Mouse (Mus musculus) MEL (cell line): Measurements from ENCODE around the gene Usp20.

Experiments used
- CTCF ChIP-seq, 3 experiments: IDR thresholded peaks in 2 of 3; conservative IDR thresholded peaks in 1 of 3; 2 replicates each; pipeline ENCODE4 v1.5.1; 2011 to 2012; ENCODE audit warnings: low read length in 3 of 3, low read depth in 2 of 3, mild to moderate bottlenecking in 2 of 3, improper control_type of control experiment in 1 of 3, inconsistent platforms in 1 of 3, mixed read lengths in 1 of 3, moderate library complexity in 1 of 3; ENCODE audit not compliant: control insufficient read depth in 1 of 3, insufficient read depth in 1 of 3, poor library complexity in 1 of 3, severe bottlenecking in 1 of 3
- EP300 ChIP-seq, 2 experiments: IDR thresholded peaks; 2 replicates each; pipeline ENCODE4 v1.6.1; 2011; ENCODE audit warnings: improper control_type of control experiment in 2 of 2, low read length in 2 of 2, low read depth in 1 of 2, mild to moderate bottlenecking in 1 of 2
- POLR2A ChIP-seq, 2 experiments: IDR thresholded peaks; 2 replicates each; pipeline ENCODE4 v1.6.1; 2011 to 2012; ENCODE audit warnings: low read length in 2 of 2, mild to moderate bottlenecking in 2 of 2, control low read depth in 1 of 2, improper control_type of control experiment in 1 of 2, low read depth in 1 of 2, moderate library complexity in 1 of 2; ENCODE audit not compliant: control insufficient read depth in 1 of 2, insufficient read depth in 1 of 2, poor library complexity in 1 of 2

DNA sequence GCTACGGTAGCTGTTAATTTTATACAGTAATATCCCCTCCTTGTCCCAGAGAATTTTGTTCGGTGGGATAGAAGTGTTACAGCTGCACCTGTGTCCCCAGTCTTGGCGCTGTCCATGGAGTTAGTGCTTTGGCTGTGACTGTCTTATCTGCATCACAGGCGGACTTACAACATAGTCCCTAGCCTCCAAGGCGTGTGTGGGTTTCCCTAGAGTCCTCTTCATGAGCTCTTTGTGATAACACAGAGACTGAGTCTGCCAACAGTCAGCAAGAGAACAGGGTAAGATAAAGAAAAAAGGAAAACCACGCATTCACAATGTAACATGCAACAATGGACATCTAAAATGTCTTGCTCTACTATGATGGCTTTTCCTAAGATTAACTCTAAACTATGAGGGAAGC, 66.0 kb downstream of the Usp20 start:
- TF ChIP-seq EP300 (IDR thresholded peaks at IDR 0.05; ENCODE audit: low read depth in 1 of 2, low read length in 2 of 2): peak; percentile 20 to 49; a peak in 3 of 4 replicates
- no peak for TF ChIP-seq POLR2A (IDR thresholded peaks at IDR 0.05; ENCODE audit: control insufficient read depth in 1 of 2, insufficient read depth in 1 of 2, low read depth in 1 of 2, low read length in 2 of 2, poor library complexity in 1 of 2)
- no peak for TF ChIP-seq CTCF (IDR thresholded peaks at IDR 0.05 in 2 of 3, conservative IDR thresholded peaks at IDR 0.05 in 1 of 3; ENCODE audit: control insufficient read depth in 1 of 3, insufficient read depth in 1 of 3, low read depth in 2 of 3, low read length in 3 of 3, poor library complexity in 1 of 3, severe bottlenecking in 1 of 3)
